Mouse (Mus musculus): ENCODE measurements around the gene Dera. TPM values are rescaled to one million over a fixed set of nuclear protein-coding genes. Genes with fewer than 3 reads are reported as not detected.

Gene Dera
- polyA plus RNA-seq, 1 experiment from 2014 or later: 19.0 TPM

GRCm38 (mm10) chr6:137760966-137761365 is 6.6 kb downstream of the Dera start:
- Histone ChIP-seq H3K4me2 (no peak overlapping the region; the same call in 1 of the 2 replicates), H3K9ac (no peak overlapping the region), H3K4me3 (no peak overlapping the region), H3K4me1 (peaks cover 5% of the 10 kb centered on the region; the same call in 1 of the 2 replicates), H3K27ac (no peak overlapping the region), H3K27me3 (no peaks in the 10 kb centered on the region), H3K36me3 (ENCODE audit: poor library complexity, severe bottlenecking) (no peaks in the 10 kb centered on the region), H3K9me3 (replicated peaks) (no peaks in the 10 kb centered on the region)
- no peak for ATAC-seq
- WGBS: 57% methylated on average over 15 of the region's 15 CpGs

- no peak overlapping the region for H3K9ac ChIP-seq
- H3K27me3 ChIP-seq: no peaks in the 10 kb centered on the region
- H3K4me2 ChIP-seq: no peak overlapping the region
- H3K4me1 ChIP-seq: peaks cover 5% of the 10 kb centered on the region; the same call in 1 of the 2 replicates
- H3K27ac ChIP-seq: no peak overlapping the region
- no peaks in the 10 kb centered on the region for H3K36me3 ChIP-seq (ENCODE audit: poor library complexity, severe bottlenecking)
- no peaks in the 10 kb centered on the region for H3K9me3 ChIP-seq (replicated peaks)
- WGBS: 38% methylated on average over 3 of the region's 3 CpGs
- no peak overlapping the region for H3K4me3 ChIP-seq
- peak; percentile 37; the same call in 1 of the 2 replicates for ATAC-seq
Observed at GRCm38 (mm10) chr6:137764572-137765210, 10.3 kb downstream of the Dera start.

GRCm38 (mm10) chr6:137766177-137766576 is 11.8 kb downstream of the Dera start:
- no peak for ATAC-seq
- H3K9me3 ChIP-seq (replicated peaks): no peaks in the 10 kb centered on the region
- no peak overlapping the region for H3K4me3 ChIP-seq
- H3K27ac ChIP-seq: no peak overlapping the region
- no peaks in the 10 kb centered on the region for H3K36me3 ChIP-seq (ENCODE audit: poor library complexity, severe bottlenecking)
- H3K4me1 ChIP-seq: peaks cover 5% of the 10 kb centered on the region; the same call in 1 of the 2 replicates
- H3K9ac ChIP-seq: no peak overlapping the region
- H3K4me2 ChIP-seq: no peak overlapping the region
- no peaks in the 10 kb centered on the region for H3K27me3 ChIP-seq

GRCm38 (mm10) chr6:137771621-137772250 is 17.4 kb downstream of the Dera start:
- no peaks in the 10 kb centered on the region for H3K4me1 ChIP-seq
- no peaks in the 10 kb centered on the region for H3K27me3 ChIP-seq
- no peaks in the 10 kb centered on the region for H3K9me3 ChIP-seq (replicated peaks)
- H3K9ac ChIP-seq: no peak overlapping the region
- H3K27ac ChIP-seq: no peak overlapping the region
- no peak for ATAC-seq
- H3K4me2 ChIP-seq: no peak overlapping the region
- H3K4me3 ChIP-seq: no peak overlapping the region
- H3K36me3 ChIP-seq (ENCODE audit: poor library complexity, severe bottlenecking): no peaks in the 10 kb centered on the region
- 88% methylated on average over 3 of the region's 3 CpGs for WGBS

- Histone ChIP-seq H3K36me3 (ENCODE audit: poor library complexity, severe bottlenecking) (no peaks in the 10 kb centered on the region), H3K4me3 (no peak overlapping the region), H3K9ac (no peak overlapping the region), H3K4me1 (no peaks in the 10 kb centered on the region), H3K27ac (no peak overlapping the region), H3K27me3 (no peaks in the 10 kb centered on the region), H3K4me2 (no peak overlapping the region), H3K9me3 (replicated peaks) (no peaks in the 10 kb centered on the region)
- 92% methylated on average over 8 of the region's 8 CpGs for WGBS
- no peak for ATAC-seq
Observed at GRCm38 (mm10) chr6:137772918-137773636, 18.7 kb downstream of the Dera start.

- Histone ChIP-seq H3K4me2 (no peak overlapping the region), H3K9ac (no peak overlapping the region), H3K4me3 (no peak overlapping the region), H3K9me3 (replicated peaks) (no peaks in the 10 kb centered on the region), H3K36me3 (ENCODE audit: poor library complexity, severe bottlenecking) (no peaks in the 10 kb centered on the region), H3K27me3 (no peaks in the 10 kb centered on the region), H3K27ac (no peak overlapping the region), H3K4me1 (no peaks in the 10 kb centered on the region)
- ATAC-seq: no peak
- 92% methylated on average over 6 of the region's 6 CpGs for WGBS
Observed at GRCm38 (mm10) chr6:137773637-137774028, 19.3 kb downstream of the Dera start.

GRCm38 (mm10) chr6:137774166-137774565 is 19.8 kb downstream of the Dera start:
- no peaks in the 10 kb centered on the region for H3K36me3 ChIP-seq (ENCODE audit: poor library complexity, severe bottlenecking)
- no peak overlapping the region for H3K9ac ChIP-seq
- no peak overlapping the region for H3K27ac ChIP-seq
- no peak for ATAC-seq
- no peaks in the 10 kb centered on the region for H3K4me1 ChIP-seq
- no peaks in the 10 kb centered on the region for H3K27me3 ChIP-seq
- no peak overlapping the region for H3K4me3 ChIP-seq
- no peaks in the 10 kb centered on the region for H3K9me3 ChIP-seq (replicated peaks)
- H3K4me2 ChIP-seq: no peak overlapping the region
- 91% methylated on average over 13 of the region's 13 CpGs for WGBS

GRCm38 (mm10) chr6:137775159-137775558 is 20.8 kb downstream of the Dera start:
- no peaks in the 10 kb centered on the region for H3K27me3 ChIP-seq
- H3K4me3 ChIP-seq: no peak overlapping the region
- H3K4me1 ChIP-seq: no peaks in the 10 kb centered on the region
- H3K27ac ChIP-seq: no peak overlapping the region
- H3K9me3 ChIP-seq (replicated peaks): no peaks in the 10 kb centered on the region
- H3K36me3 ChIP-seq (ENCODE audit: poor library complexity, severe bottlenecking): no peaks in the 10 kb centered on the region
- H3K9ac ChIP-seq: no peak overlapping the region
- ATAC-seq: no peak
- WGBS: 93% methylated on average over 8 of the region's 8 CpGs
- H3K4me2 ChIP-seq: no peak overlapping the region

- Histone ChIP-seq H3K4me2 (no peak overlapping the region), H3K9me3 (replicated peaks) (no peaks in the 10 kb centered on the region), H3K36me3 (ENCODE audit: poor library complexity, severe bottlenecking) (no peaks in the 10 kb centered on the region), H3K4me3 (no peak overlapping the region), H3K27me3 (no peaks in the 10 kb centered on the region), H3K27ac (no peak overlapping the region), H3K9ac (no peak overlapping the region), H3K4me1 (no peaks in the 10 kb centered on the region)
- ATAC-seq: no peak
- 93% methylated on average over 8 of the region's 8 CpGs for WGBS
Observed at GRCm38 (mm10) chr6:137776981-137777380, 22.6 kb downstream of the Dera start.

GRCm38 (mm10) chr6:137783899-137784637 is 29.7 kb downstream of the Dera start:
- Histone ChIP-seq H3K4me3 (no peak overlapping the region), H3K9ac (no peak overlapping the region), H3K27ac (no peak overlapping the region), H3K27me3 (no peaks in the 10 kb centered on the region), H3K4me2 (no peak overlapping the region), H3K4me1 (no peaks in the 10 kb centered on the region), H3K9me3 (replicated peaks) (no peaks in the 10 kb centered on the region), H3K36me3 (ENCODE audit: poor library complexity, severe bottlenecking) (no peaks in the 10 kb centered on the region)
- 93% methylated on average over 7 of the region's 7 CpGs for WGBS
- no peak for ATAC-seq

GRCm38 (mm10) chr6:137788976-137789590 is 34.7 kb downstream of the Dera start:
- Histone ChIP-seq H3K4me2 (no peak overlapping the region), H3K9me3 (replicated peaks) (no peaks in the 10 kb centered on the region), H3K27me3 (no peaks in the 10 kb centered on the region), H3K9ac (no peak overlapping the region), H3K36me3 (ENCODE audit: poor library complexity, severe bottlenecking) (no peaks in the 10 kb centered on the region), H3K4me3 (no peak overlapping the region), H3K4me1 (0 out of 2 replicates have a peak, but pooled peaks cover 7% of the 10 kb centered on the region), H3K27ac (no peak overlapping the region)
- ATAC-seq: no peak
- 88% methylated on average over 9 of the region's 9 CpGs for WGBS

Data from forebrain, embryonic 13.5 days (tissue).